Mouse (Mus musculus): ENCODE results near the gene Jmjd8. TPM values are rescaled to one million over a fixed set of nuclear protein-coding genes. Genes with fewer than 3 reads are reported as not detected.

Jmjd8 gene
- polyA plus RNA-seq, 1 experiment from 2014 or later: 50.1 TPM

DNA sequence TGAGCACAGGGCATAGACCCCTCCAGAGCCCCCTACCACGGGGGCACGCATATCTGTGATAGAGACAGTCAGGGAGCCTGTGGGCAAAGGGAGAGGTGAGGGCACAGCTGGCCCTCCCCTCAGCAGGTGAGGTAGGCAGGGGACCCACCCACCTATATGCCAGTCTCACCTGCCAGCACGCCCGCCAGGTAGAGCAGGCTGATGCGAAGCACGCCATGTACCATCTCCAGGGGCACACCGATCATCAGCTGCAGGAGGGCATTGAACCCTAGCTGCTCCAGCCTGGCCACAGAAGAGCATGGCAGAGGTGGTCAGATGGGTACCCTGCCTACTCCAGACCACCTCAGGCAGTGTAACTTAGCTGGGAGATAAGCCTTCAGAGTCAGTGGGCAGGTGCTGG, 6.6 kb downstream of the Jmjd8 start:
- H3K9me3 ChIP-seq (ENCODE audit: control insufficient read depth, low read length): no peaks in the 10 kb centered on the region
- H3K27ac ChIP-seq (ENCODE audit: low read length): no peak overlapping the region
- WGBS: 91% methylated on average over 7 of the region's 7 CpGs
- H3K4me3 ChIP-seq (ENCODE audit: low read length): peak overlapping the region; percentile 85; the same call in 1 of the 2 replicates
- H3K9ac ChIP-seq (ENCODE audit: low read depth, low read length): peak overlapping the region; percentile 86
- no peak for ATAC-seq
- peak overlapping the region; percentile 94; the same call in 1 of the 2 replicates for H3K4me2 ChIP-seq (ENCODE audit: low read depth, low read length)
- peaks cover 15% of the 10 kb centered on the region for H3K36me3 ChIP-seq (ENCODE audit: control insufficient read depth, insufficient read depth, low read length)
- peaks cover 59% of the 10 kb centered on the region for H3K4me1 ChIP-seq (ENCODE audit: control insufficient read depth, insufficient read depth, low read length)
- H3K27me3 ChIP-seq (replicated peaks; ENCODE audit: control insufficient read depth, insufficient read depth, low read length): no peaks in the 10 kb centered on the region

DNA sequence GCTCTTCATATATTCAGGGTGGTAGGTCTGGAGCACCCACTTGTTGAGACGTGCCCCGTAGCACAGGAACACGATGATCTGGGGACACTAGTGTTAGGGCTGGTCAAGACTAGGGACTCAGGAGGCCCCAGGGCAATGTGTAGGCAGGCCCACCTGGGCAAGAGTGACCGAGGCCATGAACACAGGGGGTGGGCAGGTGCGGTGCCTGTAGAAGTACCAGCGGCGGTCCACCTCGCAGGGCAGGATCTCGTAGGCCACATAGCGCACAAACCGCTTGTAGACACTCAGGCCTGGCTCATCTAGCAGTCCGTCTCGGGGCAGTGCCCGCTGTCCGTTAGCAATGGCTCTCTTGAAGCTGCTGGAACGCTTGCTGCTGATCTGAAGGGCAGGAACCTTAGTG, 7.1 kb downstream of the Jmjd8 start:
- Histone ChIP-seq H3K36me3 (ENCODE audit: control insufficient read depth, insufficient read depth, low read length) (peaks cover 10% of the 10 kb centered on the region), H3K4me2 (ENCODE audit: low read depth, low read length) (no peak overlapping the region), H3K9me3 (ENCODE audit: control insufficient read depth, low read length) (no peaks in the 10 kb centered on the region), H3K4me3 (ENCODE audit: low read length) (no peak overlapping the region; the same call in 1 of the 2 replicates), H3K9ac (ENCODE audit: low read depth, low read length) (0 out of 2 replicates have a peak overlapping the region, but pooled peaks have one; percentile 72), H3K27ac (ENCODE audit: low read length) (no peak overlapping the region), H3K4me1 (ENCODE audit: control insufficient read depth, insufficient read depth, low read length) (peaks cover 54% of the 10 kb centered on the region), H3K27me3 (replicated peaks; ENCODE audit: control insufficient read depth, insufficient read depth, low read length) (no peaks in the 10 kb centered on the region)
- 91% methylated on average over 16 of the region's 16 CpGs for WGBS
- ATAC-seq: no peak

DNA sequence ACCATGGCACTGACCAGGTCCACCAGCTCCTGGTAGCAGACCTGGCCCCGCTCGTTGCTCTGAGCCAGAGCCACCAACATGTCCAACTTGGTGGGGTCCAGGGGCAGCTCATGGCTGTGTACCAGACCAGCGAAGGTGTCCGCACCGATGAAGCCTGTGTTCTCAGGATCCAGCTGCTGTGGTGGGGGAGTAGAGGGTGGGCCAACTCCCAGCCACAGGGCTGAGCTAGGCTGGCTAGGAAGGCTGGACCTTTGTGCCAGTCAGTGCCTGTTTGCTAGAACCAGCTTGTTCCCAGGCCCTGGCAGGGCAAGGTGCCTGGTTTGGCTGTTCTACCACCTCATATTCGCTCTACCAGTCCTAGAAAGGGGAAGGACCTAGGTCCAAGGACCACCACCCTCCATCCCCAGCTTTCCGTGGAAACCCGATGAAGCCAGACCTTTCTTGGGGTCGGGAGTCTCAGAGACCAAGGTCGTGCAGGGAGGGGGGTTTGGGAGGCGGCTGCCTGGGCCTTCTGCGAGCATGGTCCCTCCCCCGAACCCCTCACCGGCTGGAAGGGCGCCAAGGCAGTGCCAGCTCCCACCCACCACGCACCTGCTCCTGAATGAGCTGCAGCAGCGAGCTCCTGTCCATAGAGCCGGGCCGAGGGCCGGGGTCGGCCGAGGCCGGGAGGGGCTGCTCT, 7.9 kb downstream of the Jmjd8 start:
- peaks cover 11% of the 10 kb centered on the region; the same call in 1 of the 2 replicates for H3K36me3 ChIP-seq (ENCODE audit: control insufficient read depth, insufficient read depth, low read length)
- no peak for ATAC-seq
- H3K27ac ChIP-seq (ENCODE audit: low read length): peak overlapping the region; percentile 3
- WGBS: 21% methylated on average over 23 of the region's 23 CpGs
- H3K9ac ChIP-seq (ENCODE audit: low read depth, low read length): peak overlapping the region; percentile 72
- H3K4me1 ChIP-seq (ENCODE audit: control insufficient read depth, insufficient read depth, low read length): peaks cover 47% of the 10 kb centered on the region
- no peaks in the 10 kb centered on the region for H3K27me3 ChIP-seq (replicated peaks; ENCODE audit: control insufficient read depth, insufficient read depth, low read length)
- H3K9me3 ChIP-seq (ENCODE audit: control insufficient read depth, low read length): no peaks in the 10 kb centered on the region
- H3K4me2 ChIP-seq (ENCODE audit: low read depth, low read length): peak overlapping the region; percentile 87
- peak overlapping the region; percentile 43 for H3K4me3 ChIP-seq (ENCODE audit: low read length)

DNA sequence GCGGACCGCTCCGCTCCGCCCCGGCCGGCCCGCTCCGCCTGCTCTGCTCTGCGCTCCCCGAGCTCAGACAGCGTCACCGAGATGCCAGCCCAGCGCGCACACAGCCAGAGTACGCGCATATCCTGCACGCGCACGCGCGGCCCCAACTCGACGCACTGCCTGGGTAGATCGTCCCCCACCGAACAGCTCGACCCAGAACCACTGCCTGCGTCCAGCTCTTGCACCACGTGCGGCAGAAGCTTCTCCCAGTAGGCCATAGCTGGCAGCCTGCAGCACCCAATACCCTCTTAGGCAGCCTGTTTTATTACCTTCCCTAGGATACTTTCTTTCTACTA, 8.4 kb downstream of the Jmjd8 start, which contains the start of gene Rhbdl1:
Rhbdl1 (minus strand) TSS at position 220 of the 335 bp plus-strand sequence.
- no peaks in the 10 kb centered on the region for H3K9me3 ChIP-seq (ENCODE audit: control insufficient read depth, low read length)
- 4% methylated on average over 29 of the region's 29 CpGs for WGBS
- no peak for ATAC-seq
- H3K4me2 ChIP-seq (ENCODE audit: low read depth, low read length): peak within 1 kb of the TSS; percentile 87
- H3K9ac ChIP-seq (ENCODE audit: low read depth, low read length): peak within 1 kb of the TSS; percentile 72
- H3K4me1 ChIP-seq (ENCODE audit: control insufficient read depth, insufficient read depth, low read length): peaks cover 41% of the 10 kb centered on the region
- H3K36me3 ChIP-seq (ENCODE audit: control insufficient read depth, insufficient read depth, low read length): peaks cover 16% of the 10 kb centered on the region; the same call in 1 of the 2 replicates
- peak within 1 kb of the TSS; percentile 43 for H3K4me3 ChIP-seq (ENCODE audit: low read length)
- no peaks in the 10 kb centered on the region for H3K27me3 ChIP-seq (replicated peaks; ENCODE audit: control insufficient read depth, insufficient read depth, low read length)
- peak within 1 kb of the TSS; percentile 3 for H3K27ac ChIP-seq (ENCODE audit: low read length)

DNA sequence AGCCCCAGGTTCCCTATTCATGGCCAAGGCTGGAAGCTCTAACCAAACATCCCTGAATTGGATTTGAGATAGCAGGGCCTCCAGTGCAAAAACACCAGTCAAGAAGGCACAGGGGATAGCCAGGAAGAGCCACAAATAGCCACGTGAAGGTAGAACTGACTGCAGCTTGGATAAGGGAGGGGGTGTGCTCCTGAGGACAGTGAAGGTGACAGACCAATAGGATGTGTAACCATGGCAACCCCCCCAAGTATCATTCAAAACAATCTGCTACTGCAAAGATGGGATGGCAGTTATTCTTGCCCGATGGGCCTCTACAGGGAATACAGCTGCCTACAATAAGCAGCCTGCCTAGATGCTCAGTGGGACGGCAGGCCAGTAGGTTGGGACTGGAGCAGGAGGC, 8.9 kb downstream of the Jmjd8 start:
- no peaks in the 10 kb centered on the region for H3K27me3 ChIP-seq (replicated peaks; ENCODE audit: control insufficient read depth, insufficient read depth, low read length)
- peak overlapping the region; percentile 87 for H3K4me2 ChIP-seq (ENCODE audit: low read depth, low read length)
- H3K36me3 ChIP-seq (ENCODE audit: control insufficient read depth, insufficient read depth, low read length): peaks cover 19% of the 10 kb centered on the region; the same call in 1 of the 2 replicates
- peak overlapping the region; percentile 72 for H3K9ac ChIP-seq (ENCODE audit: low read depth, low read length)
- peaks cover 39% of the 10 kb centered on the region for H3K4me1 ChIP-seq (ENCODE audit: control insufficient read depth, insufficient read depth, low read length)
- ATAC-seq: no peak
- H3K27ac ChIP-seq (ENCODE audit: low read length): peak overlapping the region; percentile 3; the same call in 1 of the 2 replicates
- WGBS: 49% methylated on average over 3 of the region's 3 CpGs
- H3K9me3 ChIP-seq (ENCODE audit: control insufficient read depth, low read length): no peaks in the 10 kb centered on the region
- H3K4me3 ChIP-seq (ENCODE audit: low read length): no peak overlapping the region; the same call in 1 of the 2 replicates

DNA sequence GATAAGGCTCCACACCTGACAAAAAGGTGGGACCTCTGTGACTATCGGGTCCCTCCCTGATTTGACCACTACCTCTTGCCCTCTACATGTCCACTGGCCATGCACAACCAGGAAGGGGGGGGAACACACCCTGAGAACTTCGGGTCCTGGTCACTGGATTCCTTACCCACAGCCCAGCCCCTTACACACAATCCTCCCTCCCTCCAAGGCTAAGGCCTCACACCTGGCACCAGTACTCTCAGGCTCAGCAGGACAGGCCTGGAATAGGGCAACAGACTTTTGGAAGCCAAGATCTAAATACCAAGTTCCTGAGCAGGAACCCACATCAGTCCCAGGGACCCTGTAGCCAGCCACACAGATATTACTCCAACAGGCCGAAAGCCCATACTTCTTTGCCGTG, 10.2 kb downstream of the Jmjd8 start:
- peak overlapping the region; percentile 60 for H3K27ac ChIP-seq (ENCODE audit: low read length)

DNA sequence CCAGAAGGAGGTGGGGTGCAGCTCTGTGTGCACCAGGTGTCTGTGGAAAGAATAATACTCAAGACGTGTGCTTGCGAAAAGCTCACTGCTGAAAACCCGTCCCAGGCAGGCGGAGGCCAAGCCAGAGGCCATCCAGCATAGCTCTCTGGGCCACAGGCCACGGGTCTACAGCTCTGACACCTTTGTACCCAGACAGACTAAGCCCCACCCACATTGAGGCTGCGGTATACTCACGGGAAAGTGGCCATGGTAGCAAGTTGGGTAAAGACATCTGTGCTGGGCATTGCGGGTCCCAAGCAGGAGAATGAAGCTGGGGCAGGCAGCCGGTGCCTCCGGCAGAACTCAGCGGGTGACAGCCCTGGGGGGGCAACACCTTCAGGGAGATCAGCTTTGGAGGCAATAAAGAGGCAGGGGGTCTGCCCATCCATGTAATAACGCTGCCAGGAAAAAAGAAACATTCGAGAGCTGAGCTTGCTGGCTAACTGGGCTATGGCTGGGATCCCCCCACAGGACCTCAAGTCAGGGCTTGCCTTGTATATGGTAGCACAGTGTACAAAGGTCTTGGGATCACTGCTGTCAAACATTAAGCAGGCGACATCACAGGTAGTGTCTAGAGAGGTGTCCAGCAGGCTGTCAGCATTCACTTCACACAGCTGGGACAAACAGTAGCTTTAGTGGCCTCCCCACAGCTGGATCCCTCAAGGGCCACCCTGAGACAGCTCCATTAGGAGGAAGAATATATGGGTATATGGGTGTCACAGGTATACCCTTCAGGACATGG, 11.0 kb downstream of the Jmjd8 start:
- no peaks in the 10 kb centered on the region for H3K27me3 ChIP-seq (replicated peaks; ENCODE audit: control insufficient read depth, insufficient read depth, low read length)
- peak overlapping the region; percentile 18; the same call in 1 of the 2 replicates for H3K4me2 ChIP-seq (ENCODE audit: low read depth, low read length)
- H3K36me3 ChIP-seq (ENCODE audit: control insufficient read depth, insufficient read depth, low read length): peaks cover 19% of the 10 kb centered on the region; the same call in 1 of the 2 replicates
- WGBS: 77% methylated on average over 14 of the region's 14 CpGs
- H3K4me3 ChIP-seq (ENCODE audit: low read length): no peak overlapping the region
- ATAC-seq: peak; percentile 56
- H3K9ac ChIP-seq (ENCODE audit: low read depth, low read length): peak overlapping the region; percentile 2; the same call in 1 of the 2 replicates
- H3K4me1 ChIP-seq (ENCODE audit: control insufficient read depth, insufficient read depth, low read length): peaks cover 40% of the 10 kb centered on the region
- peak overlapping the region; percentile 60 for H3K27ac ChIP-seq (ENCODE audit: low read length)
- no peaks in the 10 kb centered on the region for H3K9me3 ChIP-seq (ENCODE audit: control insufficient read depth, low read length)

More for the DNA sequence above, 10.2 kb downstream of the Jmjd8 start:
- H3K36me3 ChIP-seq (ENCODE audit: control insufficient read depth, insufficient read depth, low read length): peaks cover 19% of the 10 kb centered on the region; the same call in 1 of the 2 replicates
- 0 out of 2 replicates have a peak overlapping the region, but pooled peaks have one; percentile 26 for H3K9ac ChIP-seq (ENCODE audit: low read depth, low read length)
- H3K4me2 ChIP-seq (ENCODE audit: low read depth, low read length): no peak overlapping the region
- ATAC-seq: no peak
- no peak overlapping the region for H3K4me3 ChIP-seq (ENCODE audit: low read length)
- H3K9me3 ChIP-seq (ENCODE audit: control insufficient read depth, low read length): no peaks in the 10 kb centered on the region
- peaks cover 47% of the 10 kb centered on the region for H3K4me1 ChIP-seq (ENCODE audit: control insufficient read depth, insufficient read depth, low read length)
- 84% methylated on average over 4 of the region's 4 CpGs for WGBS
- no peaks in the 10 kb centered on the region for H3K27me3 ChIP-seq (replicated peaks; ENCODE audit: control insufficient read depth, insufficient read depth, low read length)

DNA sequence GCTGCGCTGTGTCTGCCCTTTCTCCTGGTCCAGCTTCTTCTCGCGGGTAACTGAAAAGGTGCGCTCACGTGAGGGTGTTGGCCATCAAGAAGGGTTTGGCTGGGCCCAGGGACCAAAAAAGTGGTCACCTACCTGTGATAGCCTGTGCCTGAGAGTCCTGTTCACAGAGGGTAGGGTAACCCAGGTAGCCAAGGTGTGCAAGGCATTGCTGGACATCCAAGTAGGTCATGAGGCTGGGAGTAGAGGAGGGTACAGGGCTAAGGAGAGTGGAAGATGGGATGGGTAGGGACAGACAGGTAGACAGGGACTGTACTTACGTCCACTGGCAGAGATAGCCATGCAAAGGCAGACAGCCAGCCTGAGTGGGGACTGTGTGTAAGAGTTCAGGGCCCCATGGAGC, 11.9 kb downstream of the Jmjd8 start:
- H3K4me3 ChIP-seq (ENCODE audit: low read length): no peak overlapping the region
- no peak overlapping the region for H3K4me2 ChIP-seq (ENCODE audit: low read depth, low read length)
- no peaks in the 10 kb centered on the region for H3K27me3 ChIP-seq (replicated peaks; ENCODE audit: control insufficient read depth, insufficient read depth, low read length)
- H3K9ac ChIP-seq (ENCODE audit: low read depth, low read length): no peak overlapping the region
- no peak overlapping the region for H3K27ac ChIP-seq (ENCODE audit: low read length)
- no peak for ATAC-seq
- H3K36me3 ChIP-seq (ENCODE audit: control insufficient read depth, insufficient read depth, low read length): peaks cover 19% of the 10 kb centered on the region; the same call in 1 of the 2 replicates
- WGBS: 94% methylated on average over 6 of the region's 6 CpGs
- H3K4me1 ChIP-seq (ENCODE audit: control insufficient read depth, insufficient read depth, low read length): peaks cover 35% of the 10 kb centered on the region
- H3K9me3 ChIP-seq (ENCODE audit: control insufficient read depth, low read length): no peaks in the 10 kb centered on the region
